Mouse (Mus musculus): ENCODE data around the gene Gm49325. TPM values are rescaled to one million over a fixed set of nuclear protein-coding genes. Genes with fewer than 3 reads are reported as not detected.

Gene Gm49325
- polyA plus RNA-seq, 1 experiment from 2014 or later, result 3.0 TPM

- H3K9me3 ChIP-seq (ENCODE audit: low read depth, low read length), result no peaks in the 10 kb centered on the region
- H3K9ac ChIP-seq, result 0 out of 2 replicates have a peak overlapping the region, but pooled peaks have one; percentile 97
- ATAC-seq (ENCODE audit: insufficient read depth), result no peak
- H3K36me3 ChIP-seq (ENCODE audit: insufficient read depth), result peaks cover 12% of the 10 kb centered on the region; the same call in 1 of the 2 replicates
- 85% methylated on average over 10 of the region's 10 CpGs for WGBS
- H3K4me1 ChIP-seq (ENCODE audit: insufficient read depth), result peaks cover 8% of the 10 kb centered on the region; the same call in 1 of the 2 replicates
- TF ChIP-seq CTCF (IDR thresholded peaks at IDR 0.05; ENCODE audit: low read depth), result no peak
- H3K4me3 ChIP-seq (ENCODE audit: low read depth, low read length), result peak overlapping the region; percentile 99
- H3K4me2 ChIP-seq, result peak overlapping the region; percentile 91
- H3K27me3 ChIP-seq (ENCODE audit: insufficient read depth, low read length), result no peaks in the 10 kb centered on the region
- DNase-seq, result no peak
- no peak overlapping the region for H3K27ac ChIP-seq (ENCODE audit: low read depth)
These were observed 17.8 kb downstream of the Gm49325 start for GRCm38 (mm10) chr10:77623639-77624400.

- H3K36me3 ChIP-seq (ENCODE audit: insufficient read depth), result 0 out of 2 replicates have a peak, but pooled peaks cover 9% of the 10 kb centered on the region
- H3K27ac ChIP-seq (ENCODE audit: low read depth), result no peak overlapping the region
- 0 out of 2 replicates have a peak overlapping the region, but pooled peaks have one; percentile 10 for H3K4me2 ChIP-seq
- 68% methylated on average over 7 of the region's 7 CpGs for WGBS
- no peak overlapping the region for H3K4me3 ChIP-seq (ENCODE audit: low read depth, low read length)
- DNase-seq, result no peak
- no peak for ATAC-seq (ENCODE audit: insufficient read depth)
- TF ChIP-seq CTCF (IDR thresholded peaks at IDR 0.05; ENCODE audit: low read depth), result no peak
- H3K4me1 ChIP-seq (ENCODE audit: insufficient read depth), result peaks cover 8% of the 10 kb centered on the region; the same call in 1 of the 2 replicates
- H3K9ac ChIP-seq, result no peak overlapping the region; the same call in 1 of the 2 replicates
- H3K27me3 ChIP-seq (ENCODE audit: insufficient read depth, low read length), result no peaks in the 10 kb centered on the region
- no peaks in the 10 kb centered on the region for H3K9me3 ChIP-seq (ENCODE audit: low read depth, low read length)
These were observed 18.6 kb downstream of the Gm49325 start for GRCm38 (mm10) chr10:77624570-77624995.

- Histone ChIP-seq H3K27me3 (ENCODE audit: insufficient read depth, low read length) (no peaks in the 10 kb centered on the region), H3K27ac (ENCODE audit: low read depth) (no peak overlapping the region), H3K9ac (no peak overlapping the region), H3K36me3 (ENCODE audit: insufficient read depth) (peaks cover 10% of the 10 kb centered on the region), H3K9me3 (ENCODE audit: low read depth, low read length) (no peaks in the 10 kb centered on the region), H3K4me3 (ENCODE audit: low read depth, low read length) (no peak overlapping the region), H3K4me1 (ENCODE audit: insufficient read depth) (peaks cover 8% of the 10 kb centered on the region; the same call in 1 of the 2 replicates), H3K4me2 (no peak overlapping the region)
- no peak for ATAC-seq (ENCODE audit: insufficient read depth)
- TF ChIP-seq CTCF (IDR thresholded peaks at IDR 0.05; ENCODE audit: low read depth), result no peak
- 76% methylated on average over 7 of the region's 7 CpGs for WGBS
- no peak for DNase-seq
These were observed 20.0 kb downstream of the Gm49325 start for GRCm38 (mm10) chr10:77626036-77626435.

GRCm38 (mm10) chr10:77626591-77626990, 20.6 kb downstream of the Gm49325 start:
- Histone ChIP-seq H3K4me1 (ENCODE audit: insufficient read depth) (peaks cover 8% of the 10 kb centered on the region; the same call in 1 of the 2 replicates), H3K27ac (ENCODE audit: low read depth) (no peak overlapping the region), H3K4me3 (ENCODE audit: low read depth, low read length) (no peak overlapping the region), H3K4me2 (no peak overlapping the region), H3K36me3 (ENCODE audit: insufficient read depth) (peaks cover 15% of the 10 kb centered on the region), H3K9ac (no peak overlapping the region), H3K27me3 (ENCODE audit: insufficient read depth, low read length) (no peaks in the 10 kb centered on the region), H3K9me3 (ENCODE audit: low read depth, low read length) (no peaks in the 10 kb centered on the region)
- TF ChIP-seq CTCF (IDR thresholded peaks at IDR 0.05; ENCODE audit: low read depth), result no peak
- ATAC-seq (ENCODE audit: insufficient read depth) (no peak), DNase-seq (no peak)
- 68% methylated on average over 7 of the region's 7 CpGs for WGBS

GRCm38 (mm10) chr10:77627497-77627896, 21.5 kb downstream of the Gm49325 start:
- ATAC-seq (ENCODE audit: insufficient read depth) (peak; percentile 52; the same call in 1 of the 2 replicates), DNase-seq (peak; percentile 90)
- Histone ChIP-seq H3K9ac (no peak overlapping the region), H3K27ac (ENCODE audit: low read depth) (no peak overlapping the region), H3K4me2 (no peak overlapping the region), H3K27me3 (ENCODE audit: insufficient read depth, low read length) (no peaks in the 10 kb centered on the region), H3K4me1 (ENCODE audit: insufficient read depth) (peaks cover 8% of the 10 kb centered on the region; the same call in 1 of the 2 replicates), H3K4me3 (ENCODE audit: low read depth, low read length) (no peak overlapping the region), H3K36me3 (ENCODE audit: insufficient read depth) (peaks cover 24% of the 10 kb centered on the region), H3K9me3 (ENCODE audit: low read depth, low read length) (no peaks in the 10 kb centered on the region)
- WGBS, result 45% methylated on average over 2 of the region's 2 CpGs
- TF ChIP-seq CTCF (IDR thresholded peaks at IDR 0.05; ENCODE audit: low read depth), result peak; percentile 97

- peaks cover 38% of the 10 kb centered on the region for H3K36me3 ChIP-seq (ENCODE audit: insufficient read depth)
- H3K27ac ChIP-seq (ENCODE audit: low read depth), result no peak overlapping the region
- TF ChIP-seq CTCF (IDR thresholded peaks at IDR 0.05; ENCODE audit: low read depth), result no peak
- no peak overlapping the region for H3K9ac ChIP-seq
- H3K4me2 ChIP-seq, result no peak overlapping the region
- H3K27me3 ChIP-seq (ENCODE audit: insufficient read depth, low read length), result no peaks in the 10 kb centered on the region
- H3K9me3 ChIP-seq (ENCODE audit: low read depth, low read length), result no peaks in the 10 kb centered on the region
- WGBS, result 83% methylated on average over 3 of the region's 3 CpGs
- no peak overlapping the region for H3K4me3 ChIP-seq (ENCODE audit: low read depth, low read length)
- DNase-seq (no peak), ATAC-seq (ENCODE audit: insufficient read depth) (no peak)
- H3K4me1 ChIP-seq (ENCODE audit: insufficient read depth), result no peaks in the 10 kb centered on the region
These were observed 23.2 kb downstream of the Gm49325 start for GRCm38 (mm10) chr10:77629163-77629562.

GRCm38 (mm10) chr10:77629970-77630369, 24.0 kb downstream of the Gm49325 start:
- Histone ChIP-seq H3K27me3 (ENCODE audit: insufficient read depth, low read length) (no peaks in the 10 kb centered on the region), H3K27ac (ENCODE audit: low read depth) (no peak overlapping the region), H3K4me3 (ENCODE audit: low read depth, low read length) (no peak overlapping the region), H3K9ac (no peak overlapping the region), H3K4me1 (ENCODE audit: insufficient read depth) (0 out of 2 replicates have a peak, but pooled peaks cover 4% of the 10 kb centered on the region), H3K36me3 (ENCODE audit: insufficient read depth) (peaks cover 33% of the 10 kb centered on the region), H3K9me3 (ENCODE audit: low read depth, low read length) (no peaks in the 10 kb centered on the region), H3K4me2 (no peak overlapping the region)
- 89% methylated on average over 1 of the region's 1 CpGs for WGBS
- peak; percentile 38 for TF ChIP-seq CTCF (IDR thresholded peaks at IDR 0.05; ENCODE audit: low read depth)
- ATAC-seq (ENCODE audit: insufficient read depth), result no peak
- no peak for DNase-seq

All from lung, embryonic 14.5 days (tissue).